Mouse (Mus musculus): ENCODE measurements around the gene Klhdc10. TPM values are rescaled to one million over a fixed set of nuclear protein-coding genes. Genes with fewer than 3 reads are reported as not detected.
"Not testable (repeated sequence)": the region's sequence is repeated elsewhere in the genome, so short reads cannot be mapped to it uniquely, and the experiment has no call there.

The Klhdc10 gene
- 10 to 100 TPM; 65.9 to 76.6 TPM for total RNA-seq (2021)
- long read RNA-seq, experiment 1, full-length matches to known transcripts, result 13 of 23 reads
- long read RNA-seq, experiment 1, partial matches to known transcripts, result 2 of 23 reads
- long read RNA-seq, experiment 1, other reads (novel, unspliced or antisense), result 8 of 23 reads
- long read RNA-seq, experiment 2, full-length matches to known transcripts, result 8 of 9 reads
- long read RNA-seq, experiment 2, partial matches to known transcripts, result 0 of 9 reads
- long read RNA-seq, experiment 2, other reads (novel, unspliced or antisense), result 1 of 9 reads

DNA sequence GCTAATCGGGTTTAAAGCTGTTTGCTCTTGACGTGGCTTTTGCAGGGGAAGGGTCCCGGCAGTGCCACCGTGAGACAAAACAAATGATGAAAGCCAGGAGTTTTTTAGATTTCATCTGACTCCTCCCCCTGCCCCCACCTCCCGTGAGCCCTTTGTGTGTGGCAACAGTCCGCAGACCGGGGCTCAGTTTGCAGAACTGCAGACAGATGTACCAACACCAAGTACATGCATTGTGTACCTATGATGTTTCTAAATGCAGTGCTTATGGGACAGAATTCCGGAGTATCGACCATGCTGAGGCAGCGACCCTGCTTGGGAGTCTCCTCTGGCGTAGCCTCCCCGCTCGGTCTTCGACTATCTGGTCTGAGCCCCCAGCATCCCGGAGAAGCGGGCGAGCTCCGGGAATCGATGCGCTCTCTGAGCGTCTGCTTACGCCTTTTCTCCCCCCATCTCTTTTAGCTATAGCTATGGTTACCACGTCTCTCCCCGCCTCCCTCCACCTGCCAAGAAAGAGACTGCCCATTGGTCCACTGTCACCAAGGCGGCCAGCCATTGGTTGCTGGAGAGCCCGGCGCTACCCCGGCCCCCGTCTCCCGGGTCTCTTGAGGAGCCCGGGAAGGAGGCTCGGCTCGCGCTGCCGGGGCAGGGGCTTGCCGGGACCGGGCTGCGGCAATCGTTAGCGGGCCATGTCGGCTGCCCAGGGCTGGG lies at the start of gene Klhdc10:
Gene Klhdc10, plus strand, starts transcription at position 561 of the 708 bp plus-strand sequence.
- DNase-seq, result peak; percentile 100

DNA sequence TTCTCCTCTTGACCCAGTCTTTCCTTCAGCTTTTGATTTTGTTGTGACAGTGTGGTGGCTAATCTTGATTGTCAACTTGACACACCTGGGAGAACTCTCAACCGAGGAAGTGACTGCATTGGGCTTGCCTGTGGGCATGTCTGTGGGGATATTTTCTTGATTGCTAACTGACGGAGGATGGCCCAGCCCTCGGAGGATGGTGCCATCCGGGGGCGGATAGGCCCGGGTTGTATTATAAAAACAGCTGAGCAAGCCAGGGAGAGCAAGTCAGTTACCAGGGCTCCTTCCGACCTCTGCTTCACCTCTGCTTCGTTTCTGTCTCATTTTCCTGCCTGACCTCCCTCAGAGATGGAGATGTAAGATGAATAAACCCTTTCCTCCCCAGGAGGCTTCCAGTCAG lies 48.9 kb upstream of the Klhdc10 start:
- no peak for DNase-seq

DNA sequence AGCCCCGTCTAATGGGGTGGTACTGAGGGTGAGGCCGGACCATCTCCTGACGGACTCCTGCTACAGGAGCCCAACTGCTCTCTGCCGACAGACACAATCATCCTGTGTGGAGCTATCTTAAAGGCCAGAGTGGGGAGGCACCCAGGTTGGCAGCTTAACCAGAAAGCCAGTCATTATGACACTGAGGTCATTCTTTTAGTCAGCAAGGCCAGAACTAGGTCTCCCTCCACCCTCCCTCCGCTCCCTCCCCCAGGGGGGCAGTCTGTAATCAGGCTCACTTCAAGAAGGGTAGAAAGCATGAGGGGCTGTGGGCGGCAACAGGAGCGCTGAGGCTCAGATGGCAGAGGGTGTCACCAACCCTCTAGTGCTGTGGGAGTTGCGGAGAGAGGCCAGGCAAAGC lies 48.0 kb upstream of the Klhdc10 start:
- peak; percentile 51 for DNase-seq

DNA sequence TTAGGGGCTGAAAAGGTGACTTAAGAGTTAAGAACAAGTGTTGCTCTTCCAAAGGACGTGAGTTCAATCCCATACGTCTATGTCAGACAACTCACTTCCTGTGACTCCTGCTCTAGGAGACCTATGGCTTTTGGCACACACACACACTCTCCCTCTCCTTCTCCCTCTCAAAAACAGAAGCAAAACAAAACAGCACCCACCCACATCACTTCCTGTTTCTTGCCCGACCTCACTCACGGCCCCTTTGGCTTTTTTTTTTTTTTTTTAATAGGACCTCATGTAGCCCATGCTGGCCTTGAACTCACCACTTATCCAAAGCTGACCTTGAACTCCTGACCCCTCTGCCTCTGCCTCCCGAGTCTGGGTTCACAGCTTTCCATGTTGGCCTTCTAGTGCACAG lies 46.9 kb upstream of the Klhdc10 start:
- DNase-seq, result no peak

DNA sequence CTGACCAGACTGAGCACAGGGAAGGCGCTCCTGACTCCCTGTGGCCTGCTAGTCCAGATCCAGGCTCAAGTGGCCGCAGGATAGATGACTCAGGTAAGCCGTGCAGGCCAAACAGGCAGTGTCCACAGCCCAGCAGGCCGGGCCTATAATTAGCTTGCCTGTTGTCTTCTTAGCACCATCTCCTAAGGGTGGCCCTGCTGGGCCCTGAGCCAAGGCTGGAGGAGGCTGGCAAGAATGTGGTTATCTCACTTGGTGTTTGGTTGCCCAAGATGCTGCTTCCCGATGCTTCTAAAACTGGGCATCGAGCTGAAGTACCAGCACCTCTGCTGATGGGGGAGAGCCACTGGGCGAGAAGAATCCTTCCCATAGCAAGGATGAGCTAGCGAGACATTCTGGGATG lies 46.0 kb upstream of the Klhdc10 start:
- no peak for DNase-seq

DNA sequence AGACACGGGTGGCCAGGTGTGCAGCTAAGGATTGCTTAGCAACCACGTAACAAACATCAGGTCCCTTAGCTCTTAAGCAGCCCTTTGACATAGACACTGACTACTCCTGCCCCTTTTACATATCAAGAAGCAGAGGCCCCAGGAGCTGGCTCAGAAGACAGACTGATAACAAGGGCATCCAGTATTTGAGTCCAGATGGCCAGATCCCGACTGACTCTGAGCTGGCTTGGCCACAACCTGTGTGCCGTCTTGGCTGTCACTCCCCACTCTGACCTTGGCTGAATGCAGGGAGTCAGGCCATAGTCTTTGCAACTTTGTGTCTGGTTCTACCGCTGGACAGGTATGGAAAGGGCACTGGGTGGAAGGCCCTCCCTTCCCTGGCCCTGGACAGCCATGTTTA lies 45.5 kb upstream of the Klhdc10 start:
- peak; percentile 35 for DNase-seq

DNA sequence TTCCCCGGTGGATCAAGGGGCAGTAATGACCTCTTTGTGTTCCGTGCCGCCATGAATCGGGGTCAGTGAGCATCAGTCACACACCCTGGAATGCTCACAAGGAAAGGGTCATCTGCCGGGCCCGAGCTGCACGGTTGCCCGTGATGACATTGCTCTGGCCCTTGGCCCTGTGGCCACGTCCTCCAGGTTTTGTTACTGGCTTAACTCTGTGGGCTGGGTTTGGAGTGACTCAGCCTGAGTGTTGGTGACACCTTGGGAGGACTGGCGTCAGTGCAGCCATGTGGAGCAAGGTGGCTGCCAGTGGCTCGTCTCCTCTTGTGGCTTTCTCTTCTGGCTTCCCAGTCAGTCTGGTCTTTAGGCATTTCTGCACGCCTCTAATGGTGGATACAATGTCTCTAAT lies 45.0 kb upstream of the Klhdc10 start:
- peak; percentile 46 for DNase-seq

DNA sequence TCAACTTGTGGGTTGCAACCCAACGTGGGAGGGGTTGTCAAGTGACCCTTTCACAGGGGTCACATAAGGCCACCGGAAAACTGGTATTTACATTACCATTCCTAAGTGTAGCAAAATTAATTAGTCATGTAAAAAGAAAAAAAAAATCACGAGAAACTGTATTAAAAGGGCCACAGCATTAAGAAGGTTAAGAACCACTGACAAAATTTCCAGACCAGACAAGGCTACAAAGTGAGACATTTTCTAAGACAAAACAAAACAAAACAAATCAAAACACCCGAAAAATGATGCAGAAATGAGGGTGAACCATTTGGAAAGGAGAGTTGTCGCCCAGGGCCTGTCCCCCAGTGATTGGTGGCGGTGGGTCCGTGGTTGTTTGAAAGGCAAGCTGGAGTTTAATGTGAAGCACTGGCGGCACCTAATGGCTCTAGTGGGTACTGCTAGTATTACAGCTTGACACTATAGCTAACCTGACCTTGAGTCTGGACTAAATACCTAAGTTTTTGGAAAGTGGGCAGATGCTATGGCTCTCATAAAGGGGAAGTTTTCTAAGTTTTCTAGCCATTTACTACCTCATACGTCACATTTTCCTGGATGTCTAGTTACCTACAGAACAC lies 44.0 kb upstream of the Klhdc10 start:
- peak; percentile 84 for DNase-seq

DNA sequence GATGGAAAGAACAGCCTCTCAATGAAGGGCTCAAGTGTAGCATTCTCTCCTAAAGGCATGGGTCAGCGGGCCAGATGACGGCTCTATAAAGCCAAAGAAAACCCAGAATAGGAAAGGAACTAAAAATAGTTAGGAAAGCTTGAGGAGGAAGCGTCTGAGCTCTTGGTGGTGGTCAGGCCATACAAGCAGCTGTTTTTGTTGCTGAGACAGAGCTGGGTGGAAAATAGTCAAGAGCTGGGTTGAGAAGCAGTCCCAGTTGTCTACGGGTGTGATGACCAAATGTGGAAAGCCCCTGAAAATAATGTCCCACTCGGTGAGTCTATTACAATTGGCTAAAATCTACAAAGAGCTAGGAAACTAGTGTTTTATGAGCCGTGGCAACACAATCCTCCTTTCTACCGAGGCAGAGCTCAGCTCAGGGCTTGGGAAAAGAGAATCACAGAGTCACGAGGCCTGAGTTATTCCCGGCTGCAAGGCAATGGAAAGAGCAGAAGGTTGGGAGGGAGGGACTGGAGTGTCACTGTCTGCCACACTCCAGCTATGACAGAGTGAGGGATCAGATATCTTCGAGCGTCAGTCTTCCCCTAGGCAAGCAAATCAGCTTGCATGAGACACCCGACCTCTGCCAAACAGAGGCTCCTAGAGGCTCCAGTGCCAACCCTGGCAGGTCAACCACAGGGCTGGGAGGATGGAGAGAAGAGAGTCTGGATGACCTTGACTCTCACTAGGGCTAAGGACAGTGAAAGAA lies 41.7 kb upstream of the Klhdc10 start:
- no peak for DNase-seq

DNA sequence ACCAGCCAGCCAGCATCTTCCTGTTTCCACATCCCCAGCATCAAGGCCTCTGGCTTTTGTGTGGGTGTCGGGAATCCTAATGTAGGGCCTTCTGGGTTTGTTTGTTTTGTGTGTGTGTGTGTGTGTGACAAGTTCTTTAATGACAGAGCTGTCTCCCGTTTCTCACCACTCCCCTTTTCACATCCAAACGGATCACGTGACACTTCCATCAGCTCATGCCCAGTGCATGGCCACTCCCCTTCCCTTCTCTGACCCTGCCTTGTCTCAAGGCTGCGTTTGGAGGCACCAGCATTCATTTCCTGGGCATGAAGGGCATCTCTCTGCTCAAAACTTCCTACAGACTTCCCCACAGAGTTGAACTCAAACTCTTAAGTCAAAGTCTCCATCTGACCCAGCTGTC lies 37.9 kb upstream of the Klhdc10 start:
- DNase-seq, result no peak

DNA sequence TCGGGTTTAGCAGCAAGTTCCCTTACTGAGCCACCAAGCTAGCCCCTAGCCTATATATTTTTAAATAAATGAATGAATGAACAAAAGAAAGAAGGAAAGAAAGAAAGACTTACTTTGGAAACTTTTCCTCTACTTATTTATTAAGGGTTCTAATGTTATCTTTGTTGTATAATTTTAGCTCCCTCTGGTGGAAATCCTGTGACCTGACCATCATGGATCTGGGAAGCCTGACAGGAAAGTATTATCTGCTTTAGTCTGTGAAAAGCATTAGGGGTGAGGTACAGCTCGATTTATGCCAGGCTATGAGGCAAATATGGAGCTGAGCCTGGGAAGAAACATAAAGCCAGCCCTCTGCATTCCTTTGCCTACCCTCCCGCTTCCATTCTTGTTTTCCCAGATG lies 32.4 kb upstream of the Klhdc10 start:
- no peak for DNase-seq

DNA sequence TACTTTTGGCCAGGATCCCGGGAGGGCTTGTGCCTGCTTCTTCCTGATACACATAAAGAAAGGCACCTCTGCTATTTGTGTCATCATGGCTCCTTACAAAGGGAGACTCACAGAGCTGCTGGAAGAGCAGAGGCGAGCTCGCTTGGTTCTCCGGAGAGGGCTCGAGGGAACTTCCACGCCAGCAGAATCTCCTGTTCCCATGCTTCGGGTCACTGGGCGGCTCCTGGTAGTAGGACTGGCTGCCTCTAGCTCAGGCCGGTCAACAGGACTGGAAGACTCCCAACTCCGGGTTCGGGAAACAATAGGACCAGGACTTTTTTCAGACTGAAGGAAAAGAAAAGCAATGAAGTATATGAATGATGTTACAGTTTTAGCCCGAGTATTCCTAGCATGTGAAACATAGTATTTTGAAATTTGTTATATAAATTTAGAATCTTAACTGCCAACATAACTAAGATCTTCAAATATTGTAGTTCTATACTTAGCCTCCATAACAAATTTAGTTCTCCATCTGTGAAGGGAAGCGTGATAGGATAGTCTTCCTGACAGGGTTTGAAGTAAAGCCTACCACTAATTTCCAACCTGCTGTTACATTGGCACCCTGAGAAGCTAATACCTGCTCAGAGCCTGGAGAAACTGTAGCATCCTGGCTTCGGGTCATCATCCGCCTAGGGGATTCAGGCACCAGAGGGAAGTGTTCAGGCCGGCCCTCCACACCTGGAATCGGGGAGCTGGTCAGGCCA lies 28.9 kb upstream of the Klhdc10 start:
- DNase-seq, result no peak

DNA sequence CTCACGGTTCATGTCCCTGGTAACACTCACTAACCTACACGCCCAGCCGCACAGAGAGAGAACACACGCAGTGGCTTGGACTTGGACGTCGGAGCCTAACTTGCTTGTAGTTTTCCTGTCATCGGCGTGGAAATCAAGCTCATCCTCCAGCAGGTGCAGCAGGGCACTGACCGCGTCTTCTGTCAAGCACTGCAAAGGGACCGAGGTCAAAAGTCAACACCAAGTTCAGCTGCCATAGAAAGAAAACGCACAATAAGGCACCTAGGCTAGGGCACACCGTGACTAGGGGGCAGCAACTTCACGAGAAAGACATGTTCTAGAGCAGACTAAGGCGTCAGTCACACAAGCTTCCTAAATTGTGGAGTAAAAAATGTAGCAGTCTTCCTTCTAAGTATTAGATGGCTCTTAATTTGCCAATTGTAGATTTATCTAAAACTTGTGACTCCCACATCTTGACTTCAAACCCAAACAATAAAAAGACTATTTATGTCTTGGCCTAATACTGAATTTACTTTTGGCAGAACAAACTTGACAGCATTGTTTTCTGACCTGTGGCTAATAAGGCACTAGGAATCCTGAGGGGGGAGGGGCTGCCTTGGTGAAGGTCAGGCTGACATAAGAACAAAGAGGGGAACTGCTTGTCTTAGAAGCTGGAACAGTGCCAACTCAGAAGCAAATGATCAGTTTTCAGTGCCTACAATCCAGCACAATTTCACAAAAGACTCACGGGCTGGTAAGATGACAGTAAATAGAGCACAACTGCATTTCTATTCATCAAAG lies 26.7 kb upstream of the Klhdc10 start:
- peak; percentile 75 for DNase-seq

DNA sequence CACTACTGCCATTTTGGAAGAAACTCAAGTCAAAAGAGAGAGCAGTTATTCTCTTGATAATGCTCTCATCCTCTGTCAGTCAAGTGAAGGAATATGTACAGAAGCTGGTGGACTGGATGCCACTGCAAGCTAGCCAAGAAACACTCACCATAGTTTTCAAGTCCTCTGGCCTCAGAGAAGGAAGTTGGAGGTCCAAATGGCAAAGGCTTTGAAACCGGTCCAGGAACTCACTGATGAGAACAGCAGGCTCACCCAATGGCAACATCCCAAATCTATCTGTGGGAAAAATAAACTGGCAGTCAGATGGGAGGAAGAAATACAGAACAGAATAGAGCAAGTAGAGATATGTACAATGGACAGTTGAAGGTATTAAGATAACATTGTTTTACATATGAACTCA lies 25.9 kb upstream of the Klhdc10 start:
- DNase-seq, result no peak

DNA sequence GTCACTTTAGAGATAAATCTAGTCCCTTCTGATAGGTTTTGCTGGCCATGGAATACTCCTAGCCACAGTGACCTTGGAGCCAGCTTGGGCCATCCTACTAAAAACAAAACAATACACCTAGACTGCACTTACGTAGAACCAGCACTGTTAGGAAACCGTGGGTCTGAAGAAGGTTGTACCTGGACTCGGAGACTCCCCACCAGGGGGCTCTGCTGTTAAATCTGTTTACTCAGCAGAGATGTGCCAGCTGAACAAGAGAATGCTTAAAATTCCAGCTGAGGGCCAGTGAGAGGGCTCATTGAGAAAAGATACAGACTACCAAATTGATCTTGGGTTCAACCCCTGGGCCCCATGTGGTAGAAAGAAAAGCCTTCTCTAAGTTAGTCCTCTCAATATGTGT lies 20.6 kb upstream of the Klhdc10 start:
- no peak for DNase-seq

DNA sequence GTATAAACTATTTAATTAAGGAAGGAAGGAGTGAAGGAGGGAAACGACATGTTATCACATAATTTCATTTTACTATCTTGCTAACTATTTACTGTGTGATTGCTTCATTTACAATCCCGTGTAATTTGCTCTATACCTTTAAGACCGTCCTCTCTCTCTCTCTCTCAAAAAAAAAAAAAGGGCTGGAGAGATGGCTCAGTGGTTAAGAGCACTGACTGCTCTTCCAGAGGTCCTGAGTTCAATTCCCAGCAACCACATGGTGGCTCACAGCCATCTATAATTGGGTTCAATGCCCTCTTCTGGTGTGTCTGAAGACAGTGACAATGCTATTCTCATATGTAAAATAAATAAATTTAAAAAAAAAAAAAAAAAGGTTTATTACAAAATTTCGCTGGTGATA lies 11.4 kb upstream of the Klhdc10 start:
- DNase-seq, result not testable (repeated sequence)

DNA sequence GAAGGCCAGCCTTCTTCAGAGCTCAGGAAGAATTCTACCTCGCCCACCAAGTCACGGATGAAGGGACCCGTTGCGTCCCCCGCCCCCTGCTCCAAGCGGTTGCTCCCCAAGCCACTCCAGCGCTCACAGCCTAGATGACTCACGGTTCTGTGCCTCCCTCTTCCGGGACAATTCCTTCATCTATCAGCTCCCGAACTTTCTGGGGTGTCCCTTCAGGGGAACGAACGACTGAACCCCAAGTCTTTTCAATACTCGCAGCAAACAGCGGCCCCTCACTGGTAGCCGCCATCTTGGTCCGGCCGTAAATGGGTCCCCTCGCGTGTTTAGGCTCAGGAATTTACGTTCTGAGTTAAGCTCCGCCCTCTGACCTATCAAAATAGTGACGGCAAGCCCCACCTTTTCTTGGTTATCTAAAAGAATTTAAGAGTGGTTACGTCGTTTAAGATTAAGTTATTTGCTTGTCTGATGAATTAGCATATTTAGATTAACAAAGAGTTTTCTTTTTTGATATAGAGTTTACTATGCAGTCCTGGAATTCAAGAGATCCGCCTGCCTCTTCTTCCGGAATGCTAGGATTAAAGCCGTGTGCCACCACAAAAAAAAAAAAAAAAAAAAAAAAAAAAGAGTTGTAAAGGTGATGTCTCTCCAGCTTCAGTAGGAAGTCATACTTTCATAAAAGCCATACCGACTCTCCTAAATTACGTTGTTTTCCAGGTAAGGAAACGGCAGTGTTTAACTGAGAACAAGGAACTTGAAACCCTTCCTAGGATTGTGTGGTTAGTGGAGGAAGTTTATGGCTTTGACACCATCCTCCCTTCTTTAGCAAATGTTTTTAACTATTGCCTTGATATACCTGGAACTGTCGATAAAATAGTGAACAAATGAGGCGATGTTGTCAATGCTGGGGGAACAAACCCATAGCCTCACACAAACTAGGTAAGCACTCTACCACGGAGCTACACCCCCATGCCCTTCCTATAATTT lies 10.7 kb upstream of the Klhdc10 start, which contains the start of gene Zc3hc1:
Gene Zc3hc1, minus strand, starts transcription at position 315 of the 984 bp plus-strand sequence.
- peak; percentile 87 for DNase-seq

DNA sequence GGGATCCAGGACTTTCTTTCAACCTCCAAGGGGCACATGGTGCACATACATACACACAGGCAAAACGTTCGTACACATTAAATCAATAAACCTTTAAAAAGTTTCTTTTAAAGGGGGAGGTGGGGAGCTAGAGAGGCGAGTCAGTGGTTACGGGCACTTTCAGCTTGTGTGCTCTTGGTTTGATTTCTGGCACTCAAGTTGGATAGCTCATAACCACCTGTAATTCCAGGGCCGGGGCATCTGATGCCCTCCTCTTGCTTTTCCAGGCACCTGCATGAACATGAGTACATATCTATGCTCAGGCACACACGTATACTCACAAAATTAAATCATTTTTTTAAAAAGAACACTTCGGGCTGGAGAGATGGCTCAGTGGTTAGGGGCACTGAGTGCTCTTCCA lies 9.7 kb upstream of the Klhdc10 start:
- no peak for DNase-seq

DNA sequence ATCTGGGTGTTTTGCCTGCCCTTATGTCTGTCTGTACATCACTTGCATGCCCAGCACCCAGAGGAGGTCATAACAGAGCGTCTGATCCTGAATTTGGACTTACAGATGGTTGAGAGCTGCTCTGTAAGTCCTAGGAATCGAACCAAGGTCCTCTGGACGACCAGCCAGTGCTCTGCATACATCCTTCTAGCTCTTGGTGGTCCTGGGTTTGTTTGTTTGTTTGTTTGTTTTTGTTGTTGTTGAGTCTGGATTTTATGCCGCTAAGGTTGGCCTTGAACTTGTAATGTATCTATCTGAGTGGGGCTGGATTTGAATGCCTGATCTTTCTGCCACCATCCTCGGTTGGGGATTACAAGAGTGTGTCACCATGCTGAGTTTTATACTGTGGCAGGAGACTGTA lies 1.5 kb upstream of the Klhdc10 start:
- DNase-seq, result no peak

DNA sequence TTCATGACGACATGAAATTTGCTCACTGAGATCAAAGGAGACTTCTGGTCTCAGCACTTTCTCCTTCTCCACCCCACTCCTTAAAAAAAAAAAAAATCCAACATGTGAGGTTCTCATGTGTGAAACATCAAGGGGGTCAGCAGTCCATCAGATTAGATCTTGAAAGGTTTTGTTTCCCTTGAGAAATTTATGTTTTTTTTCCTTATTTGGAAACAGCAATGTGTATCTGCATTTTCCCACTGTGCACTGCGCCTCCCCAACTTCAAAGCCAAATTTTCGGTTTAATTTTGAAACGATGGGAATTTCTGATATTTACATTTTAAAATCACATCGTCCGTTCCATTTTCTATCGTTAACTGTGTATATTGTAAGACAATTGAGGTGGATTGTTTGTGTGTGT lies 952 bp upstream of the Klhdc10 start:
- no peak for DNase-seq

Data from adrenal gland, postnatal 10 days (tissue).